Mouse (Mus musculus) forelimb bud, embryonic 11.5 days (tissue): ENCODE results near the gene Lingo2.
A peak's percentile ranks its signal among the peaks of the same experiment; 100 is the strongest.

Experiments used
- DNase-seq: peaks from one replicate; pipeline ENCODE4 v3.0.0-alpha.2; 2012; ENCODE audit warnings: low read depth, low spot score

Lingo2 gene

DNA sequence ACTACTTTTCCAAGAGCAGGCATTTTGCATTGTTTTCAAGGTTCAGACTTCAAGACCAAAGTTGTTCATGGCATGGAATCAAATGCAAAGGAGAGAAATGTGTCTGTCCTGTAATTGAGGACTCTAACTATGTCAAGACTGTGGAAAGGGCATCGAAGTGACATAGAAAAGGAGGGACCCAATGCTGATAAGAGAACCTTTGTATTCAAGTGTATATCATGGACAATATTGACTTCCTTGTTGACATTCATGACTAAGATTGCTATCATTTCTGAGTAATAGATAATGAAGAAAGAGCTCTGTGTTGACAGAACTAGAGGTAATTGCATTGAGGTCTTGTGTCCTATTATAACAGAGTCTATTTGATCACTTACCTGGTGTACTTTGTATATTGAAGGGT, 390.6 kb downstream of the Lingo2 start:
- no peak for DNase-seq

DNA sequence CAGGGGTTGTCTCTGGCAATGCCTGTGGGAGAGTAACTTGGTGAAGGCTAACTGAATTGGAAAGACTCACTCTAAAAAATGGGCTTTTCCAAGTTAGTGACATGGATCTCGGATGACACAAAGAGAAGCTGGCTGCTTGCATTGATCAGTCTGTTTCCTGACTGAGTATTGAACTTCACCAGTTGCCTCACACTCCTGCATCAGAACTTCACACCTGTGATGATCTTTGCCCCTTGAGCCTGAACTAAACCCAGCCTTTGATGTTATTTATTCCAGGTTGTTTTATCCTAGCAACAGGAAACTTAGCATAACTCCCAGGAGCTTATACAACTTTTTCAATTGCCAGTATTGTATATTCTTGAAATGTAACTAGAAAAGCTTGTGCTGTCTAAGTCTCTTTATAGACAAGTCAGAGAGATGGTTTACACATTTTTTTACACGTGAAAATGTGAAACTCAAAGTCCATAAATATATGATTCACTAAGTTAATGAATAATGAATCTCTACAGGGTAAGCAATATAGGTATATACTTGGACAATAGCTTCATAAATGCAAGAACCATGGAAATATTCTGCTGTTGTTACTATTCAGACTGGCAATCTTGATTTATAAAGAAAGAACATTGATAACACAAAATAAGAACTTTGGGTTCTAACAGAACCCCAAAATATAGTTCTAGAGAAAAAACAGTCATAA, 410.7 kb downstream of the Lingo2 start:
- no peak for DNase-seq

DNA sequence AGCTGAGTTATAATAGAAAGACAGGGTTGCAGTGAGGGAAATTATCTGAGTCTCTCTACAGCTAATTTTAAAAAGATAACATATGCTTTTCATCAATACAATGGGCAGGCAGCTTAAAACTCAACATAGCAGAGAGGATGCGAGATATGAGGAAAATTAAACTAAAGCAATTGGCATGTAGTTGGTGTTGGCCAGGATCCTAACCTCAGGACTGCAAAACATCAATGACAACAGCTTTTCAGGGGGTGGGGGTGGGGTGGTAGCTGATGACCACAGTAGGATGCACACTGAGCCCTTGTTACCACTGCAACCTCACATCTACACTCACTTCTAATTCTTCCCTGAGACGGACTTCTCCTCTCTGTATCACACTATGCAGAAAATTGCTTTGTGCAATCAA, 417.7 kb downstream of the Lingo2 start:
- DNase-seq, result no peak

DNA sequence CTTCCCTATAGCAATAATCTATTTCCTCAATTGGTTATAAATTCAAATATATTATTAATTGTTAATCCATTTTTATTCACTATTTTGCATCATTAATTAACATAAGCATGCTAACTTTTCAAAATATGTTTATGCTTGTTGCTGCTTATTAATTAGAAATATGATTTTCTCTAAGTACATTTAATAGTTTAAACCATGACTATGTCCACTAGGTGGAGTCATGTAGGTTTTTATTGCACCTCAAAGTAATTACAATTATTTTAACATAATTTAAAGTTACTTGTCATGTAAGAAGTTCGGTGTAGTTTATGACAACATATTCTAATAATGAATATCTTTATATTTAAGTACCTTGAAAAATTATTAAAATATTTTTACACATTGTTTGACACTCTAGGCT, 461.3 kb downstream of the Lingo2 start:
- DNase-seq, result no peak

DNA sequence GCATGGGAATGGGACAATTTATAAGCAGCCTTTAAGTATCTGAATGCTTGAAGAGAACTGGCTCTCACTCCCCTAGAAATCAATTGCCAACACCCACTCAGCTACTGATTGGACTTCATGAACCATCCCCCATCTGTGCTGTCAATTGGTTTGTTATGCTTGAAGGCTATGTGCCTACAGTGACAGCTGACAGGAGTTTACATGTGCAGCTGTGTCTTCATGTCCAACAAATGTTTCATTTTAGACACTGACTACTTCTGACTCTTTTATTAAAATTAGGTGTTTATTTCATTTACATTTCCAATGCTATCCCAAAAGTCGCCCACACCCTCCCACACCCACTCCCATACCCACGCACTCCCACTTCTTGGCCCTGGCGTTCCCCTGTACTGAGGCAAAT, 516.3 kb downstream of the Lingo2 start:
- no peak for DNase-seq

DNA sequence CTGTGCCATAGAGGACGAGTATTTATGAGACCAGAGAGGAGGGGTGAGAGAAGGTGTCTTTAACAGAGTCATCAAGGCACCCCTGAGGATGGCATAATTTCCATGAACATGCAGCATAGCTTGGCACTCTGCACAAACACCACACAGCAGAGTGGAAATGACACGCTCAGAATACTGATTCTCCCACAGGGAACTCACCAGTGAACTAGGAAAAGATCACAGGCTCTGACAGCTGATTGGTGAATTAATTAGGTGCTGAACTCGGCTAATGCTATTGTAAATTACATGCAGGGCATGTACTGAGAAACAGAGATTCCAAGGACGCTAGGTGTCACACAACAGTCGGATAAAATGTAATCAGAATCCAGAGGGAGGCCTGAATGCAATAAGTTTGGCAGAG, 525.4 kb downstream of the Lingo2 start:
- DNase-seq, result no peak

DNA sequence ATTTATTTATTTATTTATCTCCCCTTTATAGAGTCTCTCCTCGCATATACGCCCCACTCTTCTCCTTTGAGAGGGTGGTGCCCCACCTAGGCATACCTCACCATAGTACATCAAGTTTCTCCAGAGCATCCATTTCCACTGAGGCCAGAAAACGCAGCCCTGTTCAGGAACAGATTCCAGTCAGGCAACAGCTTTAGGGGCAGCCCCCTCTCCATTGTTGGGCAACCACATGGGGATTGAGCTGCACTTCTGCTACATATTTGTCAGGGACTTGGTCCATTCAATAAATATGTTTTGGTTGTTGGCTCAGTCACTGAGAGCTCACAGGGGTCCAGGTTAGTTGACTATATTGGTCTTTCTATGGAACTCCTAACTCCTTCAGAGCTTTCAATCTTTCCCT, 544.2 kb downstream of the Lingo2 start:
- DNase-seq, result no peak

DNA sequence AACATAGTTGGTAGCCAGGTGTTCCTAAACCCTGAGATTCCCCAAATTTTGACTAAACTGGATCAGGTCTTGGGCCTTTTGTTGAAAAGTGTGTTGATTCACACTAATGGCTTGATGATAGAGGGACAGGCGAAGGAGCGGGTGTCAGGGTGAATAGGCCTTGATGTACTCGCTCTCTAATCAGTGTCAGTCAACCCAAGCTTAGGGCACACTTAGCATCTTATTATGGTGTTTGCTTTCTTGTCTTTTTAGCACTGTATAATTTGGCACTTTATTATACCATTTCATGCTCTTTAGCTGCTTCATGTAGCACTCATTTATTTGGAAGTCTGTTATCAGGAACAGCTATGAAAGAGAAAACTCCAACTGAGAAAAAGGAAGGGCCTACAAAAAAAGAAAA, 582.6 kb downstream of the Lingo2 start:
- no peak for DNase-seq

DNA sequence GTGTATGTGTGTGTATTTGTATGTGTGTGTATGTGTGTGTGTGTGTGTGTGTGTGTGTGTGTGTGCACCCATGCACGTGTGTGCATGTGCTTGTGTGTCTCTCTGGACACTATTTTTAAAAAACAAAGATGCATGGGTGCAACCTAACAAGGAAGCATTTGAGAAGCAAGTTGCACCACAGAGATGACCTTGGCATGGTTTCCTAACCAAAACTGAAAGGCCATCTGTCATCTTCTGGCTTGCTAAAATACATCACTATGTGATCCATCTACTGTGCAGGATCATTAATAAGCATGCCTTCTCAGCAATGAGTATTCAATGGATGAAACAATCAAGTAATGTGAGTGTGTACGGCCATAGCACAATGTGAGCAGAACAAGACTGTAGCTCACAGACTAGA, 597.1 kb downstream of the Lingo2 start:
- no peak for DNase-seq

DNA sequence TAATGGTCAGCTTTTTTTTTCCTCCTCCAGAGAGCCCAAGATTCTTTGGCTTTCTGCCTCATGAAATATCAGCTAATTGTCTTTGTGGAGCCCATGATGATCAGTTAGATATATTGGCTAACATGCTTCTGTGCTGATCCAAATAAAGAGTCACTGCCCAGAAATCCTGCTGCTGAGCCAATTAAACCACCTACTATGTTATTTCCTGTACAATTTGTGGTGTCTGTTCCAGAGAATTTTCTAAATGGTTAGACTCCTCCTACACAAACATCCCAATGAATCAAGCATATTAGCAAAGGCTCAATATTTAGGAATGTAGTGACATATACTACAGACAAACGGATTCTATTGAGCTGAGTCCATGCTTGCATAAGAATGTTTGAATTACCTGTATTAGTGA, 619.8 kb downstream of the Lingo2 start:
- no peak for DNase-seq

DNA sequence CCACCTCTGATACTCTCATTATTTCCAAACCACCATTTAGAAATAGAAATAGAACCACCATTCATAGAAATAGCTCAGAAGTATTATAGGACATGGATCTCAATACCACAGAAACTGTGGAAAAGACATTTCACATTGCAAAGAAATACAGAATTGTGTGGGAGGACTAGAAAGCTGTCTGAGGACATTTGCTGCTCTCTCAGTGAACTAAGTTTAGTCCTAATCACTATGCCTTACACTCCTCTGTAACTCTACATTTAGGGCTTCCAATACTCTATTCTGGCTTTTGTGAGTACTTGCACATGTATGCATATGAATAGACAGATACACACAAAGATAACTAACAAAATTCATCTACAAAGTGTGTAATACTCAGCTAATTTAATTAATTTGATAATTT, 625.9 kb downstream of the Lingo2 start:
- DNase-seq, result no peak

DNA sequence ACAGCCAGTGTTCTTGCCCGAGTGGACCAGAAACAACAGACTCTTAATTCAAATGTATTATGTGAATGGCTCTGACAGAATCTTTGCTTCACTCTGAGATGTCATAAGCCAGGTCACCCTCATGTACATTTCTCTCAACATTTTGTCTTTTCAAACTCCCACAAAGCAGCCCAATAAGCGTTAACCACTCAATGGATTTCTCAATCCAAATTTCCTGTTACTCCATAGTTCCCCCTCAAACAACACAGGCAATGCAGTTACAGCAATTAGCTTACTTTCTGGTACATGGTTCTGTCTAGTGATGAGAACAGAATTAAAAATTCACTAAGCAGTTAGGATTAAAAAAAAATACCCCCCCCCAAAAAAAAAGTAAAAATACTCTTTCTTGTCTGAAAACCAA, 638.5 kb downstream of the Lingo2 start:
- no peak for DNase-seq

DNA sequence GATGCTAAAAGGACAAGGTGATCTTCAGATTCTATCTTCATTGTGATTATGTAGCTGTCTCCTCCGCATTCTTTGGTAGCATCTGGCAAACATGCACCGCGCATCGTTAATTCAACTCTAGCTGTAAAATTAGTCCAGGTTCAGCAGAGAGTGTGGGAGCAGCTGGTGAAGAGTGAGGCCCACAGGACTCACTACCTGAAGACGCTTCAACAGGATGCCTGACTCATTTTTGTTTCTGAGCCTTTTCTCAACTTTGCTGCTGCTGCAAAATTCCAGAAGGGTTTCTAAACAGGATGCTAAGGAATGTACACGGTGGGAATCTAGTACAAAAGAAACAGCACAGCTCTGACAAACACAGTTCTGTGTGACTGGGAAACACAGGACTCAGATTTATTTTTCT, 640.1 kb downstream of the Lingo2 start:
- no peak for DNase-seq

DNA sequence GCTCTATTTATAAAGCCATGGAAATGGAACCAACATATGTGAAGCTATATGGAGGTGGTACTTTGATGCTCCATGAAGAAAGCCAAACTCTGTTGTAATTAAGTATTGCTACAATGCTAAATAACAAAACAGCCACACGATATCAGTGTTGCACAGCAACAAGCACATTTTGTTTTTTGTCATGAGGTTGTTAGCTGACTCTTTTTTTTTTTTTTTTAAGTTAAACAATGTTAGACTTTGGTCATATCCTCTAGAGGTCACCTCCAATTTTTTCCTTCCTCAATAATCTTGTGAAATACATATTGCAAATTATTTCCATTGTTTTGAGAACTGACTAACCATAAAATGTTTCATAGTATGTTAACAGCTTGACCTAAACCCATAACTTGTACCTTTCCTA, 646.3 kb downstream of the Lingo2 start:
- DNase-seq, result no peak

DNA sequence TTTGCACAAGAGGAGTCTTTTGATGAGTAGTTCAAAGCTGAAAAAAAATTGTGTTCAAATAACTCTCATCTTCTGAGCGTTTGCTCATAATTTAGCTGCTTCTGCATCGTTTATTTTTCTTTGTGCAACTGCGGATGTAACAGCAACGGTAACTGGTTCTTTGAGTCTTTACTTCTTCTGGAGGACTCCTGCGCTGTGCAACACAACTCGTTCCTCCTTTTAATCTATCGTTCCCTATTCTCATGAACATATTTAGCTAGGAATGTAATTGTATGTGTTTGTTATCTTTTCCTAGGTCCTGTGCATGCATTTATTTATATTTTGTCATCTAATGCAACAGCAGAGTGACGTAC, 661.9 kb downstream of the Lingo2 start:
- no peak for DNase-seq

DNA sequence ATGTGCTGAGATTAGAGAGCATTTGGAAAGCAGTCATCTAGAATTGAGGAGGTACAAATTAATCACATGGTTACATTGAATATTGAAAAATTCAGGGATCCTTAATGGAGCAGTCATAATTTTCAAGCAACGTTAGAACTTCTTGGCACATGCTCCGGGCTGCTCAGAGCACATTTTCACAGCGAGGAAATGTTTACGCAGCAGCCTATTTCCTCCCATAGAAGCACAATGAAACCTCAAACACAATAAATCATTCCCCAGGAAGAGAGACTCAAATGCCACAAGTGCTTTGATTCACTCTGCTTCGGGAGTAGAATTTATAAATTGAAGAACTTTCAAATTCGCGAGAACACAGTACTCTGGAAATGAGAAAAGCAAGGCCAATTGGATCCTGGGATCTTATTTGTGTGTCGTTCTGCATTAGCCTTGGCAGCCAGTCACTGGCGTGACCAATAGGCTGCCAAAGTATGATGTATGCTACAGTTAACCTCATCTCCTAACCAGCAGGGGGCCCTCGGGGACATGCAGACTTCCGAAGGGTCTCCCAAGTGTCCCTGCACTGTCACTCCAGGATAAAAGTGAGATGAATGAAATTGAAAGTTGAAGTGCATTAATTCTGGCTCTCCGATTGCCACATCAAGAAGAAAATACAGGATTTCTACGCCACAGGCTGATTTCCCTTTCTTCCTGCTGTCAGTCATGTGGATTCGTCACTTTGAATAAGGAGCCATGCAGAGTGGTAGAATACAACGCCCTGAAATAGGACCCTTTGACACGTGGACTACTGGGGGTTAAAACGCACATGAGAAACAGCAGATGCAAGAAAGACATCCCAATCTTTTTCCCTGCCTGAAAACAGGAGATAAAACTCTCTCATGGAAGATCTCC, 662.5 kb downstream of the Lingo2 start:
- peak; percentile 32 for DNase-seq

DNA sequence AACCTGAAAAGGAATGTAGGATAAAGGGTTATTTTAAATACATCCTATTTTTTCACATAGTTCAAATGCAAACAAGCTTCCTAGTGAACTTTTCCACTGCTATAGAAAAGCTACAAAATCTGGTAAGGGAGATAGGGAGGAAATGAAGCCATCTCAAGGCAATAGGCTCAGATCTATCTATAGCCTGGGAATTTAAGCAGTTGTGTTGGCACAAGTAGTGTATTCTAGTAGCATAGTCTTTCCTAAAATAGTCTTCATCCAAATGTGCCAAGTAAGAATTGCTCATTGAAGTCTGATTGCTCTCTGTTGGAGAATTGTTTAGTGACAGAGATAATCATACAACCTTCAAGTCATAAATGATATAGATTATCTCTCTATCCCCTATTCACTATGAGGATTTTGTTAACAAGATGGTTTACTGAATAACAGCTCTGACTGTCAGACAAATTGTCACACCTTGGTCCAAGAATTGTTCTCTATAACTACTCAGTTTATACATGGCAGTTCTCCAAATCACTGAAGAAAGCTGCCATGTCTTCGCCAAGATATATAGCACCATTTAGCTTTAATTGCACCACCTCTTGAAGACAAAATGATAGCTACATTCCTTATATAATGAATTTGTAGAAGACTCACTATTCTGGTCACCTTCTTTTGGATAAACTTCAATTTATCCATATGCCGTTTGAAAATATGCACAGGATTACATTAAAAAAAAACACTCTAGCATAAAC, 688.9 kb downstream of the Lingo2 start:
- DNase-seq, result no peak

DNA sequence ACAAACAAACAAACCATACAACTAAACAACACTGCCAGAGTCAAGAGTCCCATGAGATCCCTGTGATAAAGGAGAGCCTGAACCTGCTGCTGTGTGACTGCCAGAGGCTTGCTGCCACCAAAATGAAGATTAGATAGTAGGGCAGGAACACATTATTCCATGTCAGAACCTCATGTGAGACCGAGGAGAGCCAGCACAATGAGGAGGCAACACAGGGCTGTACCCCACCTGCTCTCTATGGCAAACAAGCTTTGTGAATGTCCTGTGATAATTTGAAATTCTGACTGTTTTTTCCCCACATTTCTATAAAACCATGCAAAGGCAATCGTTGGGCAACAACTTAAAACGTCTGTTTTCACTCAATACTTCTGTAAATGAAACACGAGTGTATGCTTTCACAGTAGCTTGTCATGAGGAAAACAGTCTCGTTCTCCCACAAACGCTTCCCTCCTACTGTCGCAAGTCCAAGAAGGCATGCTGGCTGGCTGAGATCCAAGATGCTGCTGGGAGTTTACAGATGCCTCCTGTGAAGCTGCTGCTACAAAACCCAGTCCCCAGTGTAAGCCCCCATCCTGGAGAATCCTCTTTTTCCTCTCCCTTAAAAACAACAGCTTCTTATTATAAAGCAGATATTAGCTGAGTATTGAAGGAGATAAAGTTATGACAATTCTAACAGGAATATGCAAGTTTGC, 765.2 kb downstream of the Lingo2 start:
- DNase-seq, result no peak

DNA sequence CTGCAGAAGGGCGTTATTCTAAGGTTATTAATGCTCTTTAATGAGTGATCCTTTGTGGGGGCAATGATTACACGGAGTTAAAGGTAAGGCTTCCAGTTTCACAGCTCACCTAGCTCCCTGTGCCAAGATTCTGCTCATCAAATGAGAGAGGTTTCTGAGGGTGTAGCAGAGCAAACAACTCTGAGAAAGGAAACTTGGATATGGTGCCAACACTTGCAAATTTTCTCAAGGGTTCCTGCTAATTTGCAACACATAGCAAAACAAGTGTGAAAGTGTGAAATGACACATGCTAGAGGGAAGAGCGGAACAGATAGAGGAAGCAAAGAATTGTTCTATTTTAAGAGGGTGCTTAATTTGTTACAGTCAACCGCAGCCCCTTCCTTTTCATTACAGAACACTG, 767.9 kb downstream of the Lingo2 start:
- DNase-seq, result no peak

DNA sequence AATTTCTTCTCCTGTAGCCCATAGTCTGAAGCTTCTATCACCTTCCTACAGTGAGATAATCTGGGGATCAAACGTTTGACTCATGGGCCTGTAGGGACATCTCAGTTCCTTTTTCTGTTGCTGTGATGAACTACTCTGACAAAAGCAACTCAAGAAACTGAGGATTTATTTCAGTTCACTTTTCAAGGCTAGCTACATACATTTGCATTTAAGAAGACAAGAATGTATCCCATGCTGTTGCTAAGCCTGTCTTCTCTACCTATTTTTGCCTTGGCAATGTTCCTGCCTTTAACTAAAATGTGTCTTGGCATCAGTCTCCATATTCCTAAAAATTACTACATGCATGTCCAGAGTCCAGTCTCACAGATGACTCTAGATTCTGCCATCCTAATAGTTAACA, 781.4 kb downstream of the Lingo2 start:
- DNase-seq, result no peak

DNA sequence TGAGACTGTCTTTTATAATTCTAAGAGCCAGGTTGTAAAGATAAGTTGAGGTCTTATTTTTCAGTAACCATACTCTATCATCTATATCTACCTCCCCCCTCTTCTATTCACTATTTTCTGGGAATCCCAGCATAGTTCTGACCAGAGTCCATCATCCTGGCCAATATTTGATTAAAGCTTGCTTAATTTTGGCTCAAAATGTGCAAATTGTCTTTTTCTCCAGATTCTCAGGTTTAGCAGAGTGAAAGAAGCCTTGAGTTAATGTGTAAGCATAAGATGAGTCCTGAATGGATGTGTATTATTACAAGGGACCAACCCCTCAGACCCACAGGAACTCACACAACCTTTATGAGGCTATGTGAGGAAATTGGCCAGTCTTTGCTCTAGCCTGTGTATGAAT, 820.2 kb downstream of the Lingo2 start:
- no peak for DNase-seq

DNA sequence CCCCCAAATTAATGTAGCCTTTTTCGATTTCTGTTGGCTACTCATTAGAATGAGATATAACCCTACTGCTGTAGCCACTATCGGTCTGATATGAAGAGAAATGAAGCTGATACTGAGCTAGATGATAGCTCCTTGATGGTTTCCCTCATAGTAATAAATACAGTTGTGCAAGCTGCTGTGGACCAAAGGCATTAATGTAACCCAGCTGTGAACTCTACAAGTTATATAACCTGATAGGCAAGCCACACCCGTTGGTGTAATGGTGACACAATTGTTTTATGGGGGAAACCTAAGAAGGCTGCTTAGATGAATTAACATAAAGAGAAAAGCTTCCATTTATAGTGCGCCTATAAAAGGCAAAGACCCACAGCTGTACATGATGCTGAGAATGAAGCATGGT, 856.1 kb downstream of the Lingo2 start:
- DNase-seq, result no peak
